Mouse (Mus musculus): ENCODE results near the gene Dse.

GRCm38 (mm10) chr10:34171191-34171590, 36.3 kb downstream of the Dse start:
- TF ChIP-seq TAL1 (IDR thresholded peaks at IDR 0.05; ENCODE audit: low read length) (no peak), GATA1 (IDR thresholded peaks at IDR 0.05; ENCODE audit: low read length) (no peak)
